Mouse (Mus musculus) neural tube, embryonic 12.5 days (tissue): ENCODE results near the gene Pgp. TPM values are rescaled to one million over a fixed set of nuclear protein-coding genes. Genes with fewer than 3 reads are reported as not detected.
A peak's percentile ranks its signal among the peaks of the same experiment; 100 is the strongest.
"Not testable (repeated sequence)": the region's sequence is repeated elsewhere in the genome, so short reads cannot be mapped to it uniquely, and the experiment has no call there.

Source experiments
- ATAC-seq: fragments of 200-750 bp; cut with Nextera tagmentation; 2 replicates; pipeline ENCODE4 v1.8.0; 2017; ENCODE audit warnings: low read depth, mild to moderate bottlenecking, moderate TSS enrichment, moderate library complexity; ENCODE audit not compliant: low FRiP score
- H3K27ac ChIP-seq: fragments of 300-500 bp; sonication (generic); 2 replicates; pipeline ENCODE4 v1.5.1; 2016
- H3K27me3 ChIP-seq: fragments of 300-500 bp; sonication (generic); replicated peaks from 2 replicates; pipeline ENCODE4 v1.6.1; 2016; ENCODE audit warnings: mild to moderate bottlenecking
- H3K36me3 ChIP-seq: fragments of 300-500 bp; sonication (generic); 2 replicates; pipeline ENCODE4 v1.6.1; 2016; ENCODE audit warnings: mild to moderate bottlenecking
- H3K4me1 ChIP-seq: fragments of 300-500 bp; sonication (generic); 2 replicates; pipeline ENCODE4 v1.6.1; 2016
- H3K4me2 ChIP-seq: fragments of 300-500 bp; sonication (generic); replicated peaks from 2 replicates; pipeline ENCODE4 v1.6.1; 2016; ENCODE audit warnings: mild to moderate bottlenecking
- H3K4me3 ChIP-seq: fragments of 300-500 bp; sonication (generic); 2 replicates; pipeline ENCODE4 v1.5.1; 2016
- H3K9ac ChIP-seq: fragments of 300-500 bp; sonication (generic); 2 replicates; pipeline ENCODE4 v1.6.1; 2016; ENCODE audit warnings: mild to moderate bottlenecking
- H3K9me3 ChIP-seq: fragments of 300-500 bp; sonication (generic); 2 replicates; pipeline ENCODE4 v1.6.1; 2016; ENCODE audit warnings: mild to moderate bottlenecking
- WGBS: fragments of 180-500 bp; shearing (Covaris S2); methylation state at CpG from one replicate; pipeline ENCODE4 v1.1.7; 2016; 5-methylcytosine and 5-hydroxymethylcytosine counted together
- polyA plus RNA-seq: library from polyadenylated mRNA; unstranded; fragments of >200 nt; fragmentation: Nextera tagmentation; extraction: Ambion mirVana; gene quantifications from 2 replicates; pipeline ENCODE4 v1.2.1, GENCODE M21; 2016

Gene Pgp
- polyA plus RNA-seq, 1 experiment from 2014 or later: 58.6 TPM

GRCm38 (mm10) chr17:24442632-24443155 is 27.5 kb upstream of the Pgp start, which contains the start of gene Dnase1l2:
Gene Dnase1l2 (minus strand): TSS chr17:24443105.
- no peak within 1 kb of the TSS for H3K27ac ChIP-seq

DNA sequence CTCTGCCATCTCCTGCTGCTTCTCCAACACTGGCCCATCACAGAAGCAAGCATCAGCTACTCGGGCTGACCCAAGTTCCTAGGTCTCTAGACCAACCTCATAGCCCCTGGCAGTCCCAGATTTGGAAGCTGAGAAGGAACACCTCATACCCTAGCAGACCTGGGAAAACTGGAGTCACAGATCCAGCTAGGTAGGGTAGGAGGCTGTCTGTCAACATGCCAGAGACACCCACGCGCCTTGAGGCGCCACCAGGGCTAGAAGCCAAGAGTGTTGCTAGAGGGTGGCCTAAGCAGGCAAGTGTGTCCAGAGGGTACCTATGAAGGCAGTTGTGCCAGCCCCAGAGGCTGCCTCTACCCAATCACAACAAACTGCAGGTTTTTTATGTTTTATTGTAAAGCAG is 26.8 kb upstream of the Pgp start:
- ATAC-seq: no peak
- 88% methylated on average over 4 of the region's 4 CpGs for WGBS
- H3K36me3 ChIP-seq: peaks cover 99% of the 10 kb centered on the region

More at GRCm38 (mm10) chr17:24442632-24443155, 27.5 kb upstream of the Pgp start, which contains the start of gene Dnase1l2:
- Histone ChIP-seq H3K4me2 (no peak within 1 kb of the TSS), H3K4me3 (no peak within 1 kb of the TSS), H3K9ac (no peak within 1 kb of the TSS), H3K36me3 (peaks cover 98% of the 10 kb centered on the region), H3K27me3 (no peaks in the 10 kb centered on the region), H3K9me3 (no peaks in the 10 kb centered on the region), H3K4me1 (no peaks in the 10 kb centered on the region)
- 84% methylated on average over 7 of the region's 7 CpGs for WGBS
- ATAC-seq: no peak

GRCm38 (mm10) chr17:24446590-24446989 is 23.6 kb upstream of the Pgp start:
- Histone ChIP-seq H3K9ac (no peak overlapping the region), H3K4me2 (no peak overlapping the region), H3K27me3 (no peaks in the 10 kb centered on the region), H3K4me1 (no peaks in the 10 kb centered on the region), H3K4me3 (no peak overlapping the region), H3K36me3 (peaks cover 97% of the 10 kb centered on the region), H3K27ac (no peak overlapping the region), H3K9me3 (no peaks in the 10 kb centered on the region)
- ATAC-seq: no peak
- WGBS: 97% methylated on average over 8 of the region's 8 CpGs

More for the DNA sequence above, 26.8 kb upstream of the Pgp start:
- Histone ChIP-seq H3K4me3 (no peak overlapping the region), H3K4me2 (no peak overlapping the region), H3K27ac (no peak overlapping the region), H3K4me1 (no peaks in the 10 kb centered on the region), H3K27me3 (no peaks in the 10 kb centered on the region), H3K9ac (no peak overlapping the region), H3K9me3 (no peaks in the 10 kb centered on the region)

- Histone ChIP-seq H3K4me3 (no peak overlapping the region), H3K27me3 (no peaks in the 10 kb centered on the region), H3K4me2 (no peak overlapping the region), H3K9me3 (no peaks in the 10 kb centered on the region), H3K36me3 (peaks cover 71% of the 10 kb centered on the region), H3K9ac (no peak overlapping the region), H3K27ac (no peak overlapping the region), H3K4me1 (peaks cover 12% of the 10 kb centered on the region)
- 94% methylated on average over 6 of the region's 6 CpGs for WGBS
- ATAC-seq: no peak
These were observed 20.7 kb upstream of the Pgp start for GRCm38 (mm10) chr17:24449507-24449906.

- H3K4me2 ChIP-seq: no peak overlapping the region
- peaks cover 53% of the 10 kb centered on the region for H3K36me3 ChIP-seq
- ATAC-seq: no peak
- no peaks in the 10 kb centered on the region for H3K27me3 ChIP-seq
- H3K9me3 ChIP-seq: no peaks in the 10 kb centered on the region
- no peak overlapping the region for H3K4me3 ChIP-seq
- H3K9ac ChIP-seq: no peak overlapping the region
- H3K4me1 ChIP-seq: peaks cover 13% of the 10 kb centered on the region
- WGBS: 95% methylated on average over 6 of the region's 6 CpGs
- H3K27ac ChIP-seq: no peak overlapping the region
These were observed 19.0 kb upstream of the Pgp start for GRCm38 (mm10) chr17:24451220-24451619.

DNA sequence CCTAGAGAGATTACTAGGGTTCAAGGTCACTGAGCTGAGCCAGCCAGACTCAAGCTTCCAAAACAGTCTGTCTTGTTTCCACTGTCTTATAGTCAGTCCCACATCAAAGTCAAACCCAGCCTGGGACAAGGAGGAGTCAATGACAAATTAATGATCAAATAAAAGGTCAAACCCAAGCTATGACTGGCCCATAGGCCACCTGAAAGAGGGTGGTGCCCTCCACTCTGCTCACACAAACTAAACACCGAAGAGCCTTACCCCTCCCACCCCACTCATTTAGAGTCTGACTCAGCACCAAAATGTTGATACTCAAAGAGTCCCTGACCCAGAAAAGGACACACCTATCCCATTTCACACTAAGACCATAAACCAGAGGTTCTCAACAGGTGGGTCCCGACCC is 16.8 kb upstream of the Pgp start:
- 92% methylated on average over 2 of the region's 2 CpGs for WGBS

DNA sequence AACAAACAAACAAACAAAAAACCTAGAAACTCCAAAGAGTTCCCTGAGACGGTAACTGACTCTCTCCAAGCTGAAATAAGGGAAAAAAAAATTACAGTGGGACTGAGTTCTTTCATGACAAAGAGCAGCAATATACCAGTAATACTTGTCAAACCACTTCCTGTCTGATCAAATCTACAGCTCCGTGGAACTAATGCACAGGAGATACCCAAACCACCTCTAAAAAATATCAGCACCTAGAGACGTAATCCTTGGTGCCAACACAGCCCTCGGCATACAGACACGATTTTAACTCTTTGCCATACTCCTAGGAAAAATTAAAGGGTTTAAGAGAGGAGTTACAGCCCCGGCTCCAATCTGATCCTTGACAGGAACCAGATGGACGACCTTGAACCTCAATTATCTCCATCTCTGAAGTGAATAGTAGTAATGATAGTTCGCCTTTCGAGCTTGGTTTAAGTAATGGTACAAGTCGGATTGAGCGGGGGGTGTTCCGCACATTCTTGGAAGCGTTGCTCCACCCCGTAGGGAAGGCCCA is 15.9 kb upstream of the Pgp start:
- no peak for ATAC-seq
- peak overlapping the region; percentile 81; the same call in 1 of the 2 replicates for H3K27ac ChIP-seq
- H3K36me3 ChIP-seq: peaks cover 23% of the 10 kb centered on the region
- peak overlapping the region; percentile 81 for H3K9ac ChIP-seq
- H3K9me3 ChIP-seq: no peaks in the 10 kb centered on the region
- 10% methylated on average over 14 of the region's 14 CpGs for WGBS
- no peaks in the 10 kb centered on the region for H3K27me3 ChIP-seq
- peak overlapping the region; percentile 86 for H3K4me2 ChIP-seq
- H3K4me1 ChIP-seq: peaks cover 13% of the 10 kb centered on the region
- peak overlapping the region; percentile 77 for H3K4me3 ChIP-seq

More for the DNA sequence above, 16.8 kb upstream of the Pgp start:
- no peak for ATAC-seq
- H3K36me3 ChIP-seq: peaks cover 32% of the 10 kb centered on the region
- H3K4me2 ChIP-seq: peak overlapping the region; percentile 86
- peaks cover 13% of the 10 kb centered on the region for H3K4me1 ChIP-seq
- H3K27me3 ChIP-seq: no peaks in the 10 kb centered on the region
- no peak overlapping the region for H3K27ac ChIP-seq
- H3K9ac ChIP-seq: no peak overlapping the region
- H3K4me3 ChIP-seq: no peak overlapping the region
- no peaks in the 10 kb centered on the region for H3K9me3 ChIP-seq

DNA sequence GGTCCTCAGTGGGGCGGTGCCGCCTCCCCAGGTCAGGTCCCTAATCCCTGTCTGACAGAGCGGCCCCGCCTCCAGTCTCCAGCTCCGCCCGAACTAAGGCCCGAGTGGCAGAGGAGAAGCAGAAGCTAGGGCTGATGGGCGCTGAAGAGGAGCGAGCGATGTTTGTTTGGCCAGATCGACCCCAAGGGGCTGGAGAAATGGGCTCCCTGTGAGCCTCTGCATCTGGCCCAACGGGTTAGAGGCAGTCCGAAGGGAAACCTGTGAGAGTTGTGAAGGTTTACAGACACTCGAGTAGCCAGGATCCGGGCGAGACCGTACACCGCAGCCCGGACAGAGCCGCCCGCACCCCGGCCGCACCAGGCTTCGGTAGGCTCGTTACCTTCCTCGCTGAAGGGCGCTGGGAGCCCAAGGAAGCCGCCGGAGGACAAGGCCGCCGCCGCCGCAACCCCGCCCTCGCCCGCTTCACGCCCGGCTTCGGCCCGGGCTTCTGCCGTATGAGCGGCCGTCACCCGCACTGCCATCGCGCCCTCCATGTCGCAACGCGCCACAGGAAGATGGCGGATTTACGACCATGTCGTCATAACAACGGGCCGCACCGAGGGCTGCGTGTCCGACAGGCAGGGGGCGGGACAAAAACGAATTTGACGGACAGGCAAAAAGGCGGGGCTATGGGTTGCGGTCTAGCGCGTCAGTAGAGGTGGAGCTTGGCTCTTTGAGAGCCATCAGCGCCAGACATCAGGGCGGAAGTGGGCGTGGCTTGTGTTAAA is 15.3 kb upstream of the Pgp start:
- under 1% methylated on average over 67 of the region's 67 CpGs for WGBS
- ATAC-seq: peak; percentile 94
- Histone ChIP-seq H3K9me3 (no peaks in the 10 kb centered on the region), H3K9ac (peak overlapping the region; percentile 81), H3K4me2 (peak overlapping the region; percentile 86), H3K27ac (peak overlapping the region; percentile 81), H3K27me3 (no peaks in the 10 kb centered on the region), H3K4me3 (peak overlapping the region; percentile 77), H3K4me1 (peaks cover 13% of the 10 kb centered on the region), H3K36me3 (peaks cover 16% of the 10 kb centered on the region)

DNA sequence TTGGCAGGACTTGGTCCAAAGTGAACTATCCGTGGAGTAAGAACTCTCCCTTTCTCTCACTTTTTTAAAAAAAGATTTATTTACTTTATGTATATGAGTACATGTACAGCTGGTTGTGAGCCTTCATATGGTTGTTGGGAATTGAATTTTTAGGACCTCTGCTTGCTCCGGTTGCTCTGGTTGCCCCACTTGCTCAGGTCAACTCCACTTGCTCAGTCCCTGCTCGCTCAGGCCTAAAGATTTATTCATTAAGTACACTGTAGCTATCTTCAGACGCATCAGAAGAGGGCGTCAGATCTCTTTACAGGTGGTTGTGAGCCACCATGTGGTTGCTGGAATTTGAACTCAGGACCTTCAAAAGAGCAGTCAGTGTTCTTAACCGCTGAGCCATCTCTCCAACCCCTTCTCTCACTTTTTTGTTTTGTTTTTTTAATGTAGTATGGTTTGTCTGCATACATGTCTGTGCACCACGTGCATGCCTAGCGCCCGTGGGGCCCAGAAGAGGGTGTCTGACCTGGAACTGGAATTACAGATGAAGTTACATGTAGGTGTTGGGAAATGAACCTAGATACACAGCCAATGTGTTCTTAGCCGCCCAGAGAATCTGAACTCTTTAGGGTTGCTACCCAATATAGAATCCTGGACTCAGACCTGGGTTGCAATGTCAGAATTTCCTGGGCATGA is 14.5 kb upstream of the Pgp start:
- WGBS: 56% methylated on average over 10 of the region's 10 CpGs
- not testable (repeated sequence) for H3K27me3 ChIP-seq, H3K4me3 ChIP-seq, H3K9me3 ChIP-seq, H3K9ac ChIP-seq, H3K27ac ChIP-seq
- H3K36me3 ChIP-seq: peaks cover 12% of the 10 kb centered on the region
- H3K4me2 ChIP-seq: peak overlapping the region; percentile 86
- ATAC-seq: 0 out of 2 replicates have a peak, but pooled peaks have one; percentile 10
- H3K4me1 ChIP-seq: peaks cover 13% of the 10 kb centered on the region

GRCm38 (mm10) chr17:24461580-24461979 is 8.6 kb upstream of the Pgp start:
- Histone ChIP-seq H3K9me3 (no peaks in the 10 kb centered on the region), H3K9ac (no peak overlapping the region), H3K4me3 (no peak overlapping the region), H3K4me1 (no peaks in the 10 kb centered on the region), H3K4me2 (no peak overlapping the region), H3K27ac (no peak overlapping the region), H3K27me3 (no peaks in the 10 kb centered on the region), H3K36me3 (no peaks in the 10 kb centered on the region)
- 73% methylated on average over 2 of the region's 2 CpGs for WGBS
- ATAC-seq: no peak

- ATAC-seq: no peak
- H3K4me3 ChIP-seq: no peak overlapping the region
- 81% methylated on average over 1 of the region's 1 CpGs for WGBS
These were observed 7.3 kb upstream of the Pgp start for GRCm38 (mm10) chr17:24462932-24463331.

More at GRCm38 (mm10) chr17:24462932-24463331, 7.3 kb upstream of the Pgp start:
- H3K27ac ChIP-seq: no peak overlapping the region
- H3K36me3 ChIP-seq: no peaks in the 10 kb centered on the region
- H3K9ac ChIP-seq: no peak overlapping the region
- no peak overlapping the region for H3K4me2 ChIP-seq
- H3K27me3 ChIP-seq: no peaks in the 10 kb centered on the region
- no peaks in the 10 kb centered on the region for H3K4me1 ChIP-seq
- no peaks in the 10 kb centered on the region for H3K9me3 ChIP-seq
